Mouse (Mus musculus): Measurements from ENCODE around the gene Nrxn3. TPM values are rescaled to one million over a fixed set of nuclear protein-coding genes. Genes with fewer than 3 reads are reported as not detected.

Nrxn3 gene
- polyA plus RNA-seq, 1 experiment, result 0.09 TPM

- Histone ChIP-seq H3K4me1 (peaks cover 19% of the 10 kb centered on the region), H3K4me3 (replicated peaks) (no peak overlapping the region), H3K36me3 (replicated peaks; ENCODE audit: low read length) (no peaks in the 10 kb centered on the region), H3K27me3 (replicated peaks) (no peaks in the 10 kb centered on the region), H3K9me3 (0 out of 2 replicates have a peak, but pooled peaks cover 17% of the 10 kb centered on the region)
- TF ChIP-seq GATA1 (IDR thresholded peaks at IDR 0.05; ENCODE audit: borderline replicate concordance, low read length) (no peak), FLI1 (IDR thresholded peaks at IDR 0.05; ENCODE audit: low read length) (no peak)
Observed at GRCm38 (mm10) chr12:89179970-89180666, 457.4 kb downstream of the Nrxn3 start.

GRCm38 (mm10) chr12:89181157-89181561 lies 458.5 kb downstream of the Nrxn3 start:
- Histone ChIP-seq H3K4me1 (peaks cover 13% of the 10 kb centered on the region), H3K27me3 (replicated peaks) (no peaks in the 10 kb centered on the region), H3K4me3 (replicated peaks) (peak overlapping the region; percentile 23), H3K36me3 (replicated peaks; ENCODE audit: low read length) (no peaks in the 10 kb centered on the region), H3K9me3 (0 out of 2 replicates have a peak, but pooled peaks cover 20% of the 10 kb centered on the region)
- TF ChIP-seq FLI1 (IDR thresholded peaks at IDR 0.05; ENCODE audit: low read length) (no peak), GATA1 (IDR thresholded peaks at IDR 0.05; ENCODE audit: borderline replicate concordance, low read length) (no peak)

- no peaks in the 10 kb centered on the region for H3K4me1 ChIP-seq
- H3K36me3 ChIP-seq (replicated peaks; ENCODE audit: low read length), result no peaks in the 10 kb centered on the region
- H3K27me3 ChIP-seq (replicated peaks), result no peaks in the 10 kb centered on the region
- H3K9me3 ChIP-seq, result no peaks in the 10 kb centered on the region
- TF ChIP-seq FLI1 (IDR thresholded peaks at IDR 0.05; ENCODE audit: low read length), result no peak
- no peak for TF ChIP-seq GATA1 (IDR thresholded peaks at IDR 0.05; ENCODE audit: borderline replicate concordance, low read length)
- no peak overlapping the region for H3K4me3 ChIP-seq (replicated peaks)
Observed at GRCm38 (mm10) chr12:89198764-89199525, 476.3 kb downstream of the Nrxn3 start.

GRCm38 (mm10) chr12:89211608-89212007 lies 488.9 kb downstream of the Nrxn3 start:
- H3K9me3 ChIP-seq, result no peaks in the 10 kb centered on the region
- H3K36me3 ChIP-seq (replicated peaks; ENCODE audit: low read length), result no peaks in the 10 kb centered on the region
- no peaks in the 10 kb centered on the region for H3K27me3 ChIP-seq (replicated peaks)
- H3K4me1 ChIP-seq, result no peaks in the 10 kb centered on the region
- H3K4me3 ChIP-seq (replicated peaks), result no peak overlapping the region
- no peak for TF ChIP-seq FLI1 (IDR thresholded peaks at IDR 0.05; ENCODE audit: low read length)
- no peak for TF ChIP-seq GATA1 (IDR thresholded peaks at IDR 0.05; ENCODE audit: borderline replicate concordance, low read length)

- no peaks in the 10 kb centered on the region for H3K4me1 ChIP-seq
- no peaks in the 10 kb centered on the region for H3K36me3 ChIP-seq (replicated peaks; ENCODE audit: low read length)
- H3K9me3 ChIP-seq, result no peaks in the 10 kb centered on the region; the same call in 1 of the 2 replicates
- H3K4me3 ChIP-seq (replicated peaks), result no peak overlapping the region
- TF ChIP-seq FLI1 (IDR thresholded peaks at IDR 0.05; ENCODE audit: low read length) (no peak), GATA1 (IDR thresholded peaks at IDR 0.05; ENCODE audit: borderline replicate concordance, low read length) (no peak)
- no peaks in the 10 kb centered on the region for H3K27me3 ChIP-seq (replicated peaks)
Observed at GRCm38 (mm10) chr12:89239826-89240225, 517.1 kb downstream of the Nrxn3 start.

- Histone ChIP-seq H3K27me3 (replicated peaks) (no peaks in the 10 kb centered on the region), H3K4me1 (no peaks in the 10 kb centered on the region), H3K4me3 (replicated peaks) (no peak overlapping the region), H3K9me3 (no peaks in the 10 kb centered on the region; the same call in 1 of the 2 replicates), H3K36me3 (replicated peaks; ENCODE audit: low read length) (no peaks in the 10 kb centered on the region)
- no peak for TF ChIP-seq FLI1 (IDR thresholded peaks at IDR 0.05; ENCODE audit: low read length)
- TF ChIP-seq GATA1 (IDR thresholded peaks at IDR 0.05; ENCODE audit: borderline replicate concordance, low read length), result no peak
Observed at GRCm38 (mm10) chr12:89241554-89241953, 518.9 kb downstream of the Nrxn3 start.

- TF ChIP-seq FLI1 (IDR thresholded peaks at IDR 0.05; ENCODE audit: low read length), result no peak
- TF ChIP-seq GATA1 (IDR thresholded peaks at IDR 0.05; ENCODE audit: borderline replicate concordance, low read length), result no peak
- no peaks in the 10 kb centered on the region for H3K27me3 ChIP-seq (replicated peaks)
- H3K4me1 ChIP-seq, result no peaks in the 10 kb centered on the region
- H3K4me3 ChIP-seq (replicated peaks), result no peak overlapping the region
- no peaks in the 10 kb centered on the region; the same call in 1 of the 2 replicates for H3K9me3 ChIP-seq
- no peaks in the 10 kb centered on the region for H3K36me3 ChIP-seq (replicated peaks; ENCODE audit: low read length)
Observed at GRCm38 (mm10) chr12:89242476-89242875, 519.8 kb downstream of the Nrxn3 start.

- TF ChIP-seq GATA1 (IDR thresholded peaks at IDR 0.05; ENCODE audit: borderline replicate concordance, low read length) (no peak), FLI1 (IDR thresholded peaks at IDR 0.05; ENCODE audit: low read length) (no peak)
- no peaks in the 10 kb centered on the region for H3K4me1 ChIP-seq
- peaks cover 14% of the 10 kb centered on the region for H3K9me3 ChIP-seq
- H3K4me3 ChIP-seq (replicated peaks), result no peak overlapping the region
- no peaks in the 10 kb centered on the region for H3K36me3 ChIP-seq (replicated peaks; ENCODE audit: low read length)
- H3K27me3 ChIP-seq (replicated peaks), result no peaks in the 10 kb centered on the region
Observed at GRCm38 (mm10) chr12:89255275-89255892, 532.7 kb downstream of the Nrxn3 start.

- H3K27me3 ChIP-seq (replicated peaks), result no peaks in the 10 kb centered on the region
Observed at GRCm38 (mm10) chr12:89258879-89259278, 536.2 kb downstream of the Nrxn3 start.

More at GRCm38 (mm10) chr12:89258879-89259278, 536.2 kb downstream of the Nrxn3 start:
- TF ChIP-seq FLI1 (IDR thresholded peaks at IDR 0.05; ENCODE audit: low read length) (no peak), GATA1 (IDR thresholded peaks at IDR 0.05; ENCODE audit: borderline replicate concordance, low read length) (no peak)
- H3K4me3 ChIP-seq (replicated peaks), result no peak overlapping the region
- no peaks in the 10 kb centered on the region for H3K36me3 ChIP-seq (replicated peaks; ENCODE audit: low read length)
- H3K9me3 ChIP-seq, result peaks cover 15% of the 10 kb centered on the region
- H3K4me1 ChIP-seq, result no peaks in the 10 kb centered on the region
